Mouse (Mus musculus) mouse trophoblast stem cell (cell line): Measurements from ENCODE around the gene Tgfbr2.

Source experiments
- in situ Hi-C, 2 experiments: fragments of 300-500 bp; cut with MseI, MboI; formaldehyde crosslinking; loops; 2 replicates in 1 of 2; 3 replicates in 1 of 2; pipeline ENCODE4 v1.15.1; 2025

Tgfbr2 gene

DNA sequence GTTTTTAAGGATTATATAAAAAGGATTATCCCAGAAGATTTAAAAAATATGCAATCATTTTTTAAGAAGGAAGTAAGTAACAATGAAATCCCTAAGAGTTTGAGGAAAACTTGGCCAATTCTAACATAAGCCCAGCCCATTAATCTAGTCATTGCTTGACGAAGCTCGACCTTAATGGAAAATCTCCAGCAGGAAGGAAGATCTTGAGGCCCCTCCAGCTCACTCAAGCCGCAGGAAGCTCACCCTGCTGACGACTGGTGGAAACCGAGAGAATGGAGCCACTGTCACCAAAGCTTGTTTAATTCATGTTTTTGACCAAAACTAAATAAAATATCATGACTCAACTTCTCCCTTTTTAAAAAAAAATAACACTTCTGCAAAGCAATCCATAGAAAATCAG is 18.7 kb downstream of the Tgfbr2 start:
- in situ Hi-C loops, result no loop called here

DNA sequence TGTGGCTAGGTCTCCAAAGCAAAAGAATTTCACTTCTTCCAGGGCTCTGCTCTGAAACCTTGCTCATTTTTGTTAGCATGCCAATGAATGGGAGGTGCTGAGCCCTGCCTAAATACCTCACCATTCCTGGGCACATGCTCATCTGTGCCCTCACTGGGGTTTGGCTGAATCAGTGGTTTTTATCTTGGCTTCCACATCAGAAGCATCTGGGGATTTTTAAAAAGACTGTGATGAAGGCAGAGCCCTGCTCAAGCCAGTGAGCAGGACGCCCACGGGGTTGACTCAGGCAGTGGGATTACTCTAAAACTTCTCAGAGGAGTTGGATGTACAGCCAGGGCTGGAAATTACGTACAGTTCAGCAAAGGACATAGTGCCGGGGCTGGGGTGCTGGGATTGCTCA is 22.3 kb downstream of the Tgfbr2 start:
- in situ Hi-C loops, result no loop called here

DNA sequence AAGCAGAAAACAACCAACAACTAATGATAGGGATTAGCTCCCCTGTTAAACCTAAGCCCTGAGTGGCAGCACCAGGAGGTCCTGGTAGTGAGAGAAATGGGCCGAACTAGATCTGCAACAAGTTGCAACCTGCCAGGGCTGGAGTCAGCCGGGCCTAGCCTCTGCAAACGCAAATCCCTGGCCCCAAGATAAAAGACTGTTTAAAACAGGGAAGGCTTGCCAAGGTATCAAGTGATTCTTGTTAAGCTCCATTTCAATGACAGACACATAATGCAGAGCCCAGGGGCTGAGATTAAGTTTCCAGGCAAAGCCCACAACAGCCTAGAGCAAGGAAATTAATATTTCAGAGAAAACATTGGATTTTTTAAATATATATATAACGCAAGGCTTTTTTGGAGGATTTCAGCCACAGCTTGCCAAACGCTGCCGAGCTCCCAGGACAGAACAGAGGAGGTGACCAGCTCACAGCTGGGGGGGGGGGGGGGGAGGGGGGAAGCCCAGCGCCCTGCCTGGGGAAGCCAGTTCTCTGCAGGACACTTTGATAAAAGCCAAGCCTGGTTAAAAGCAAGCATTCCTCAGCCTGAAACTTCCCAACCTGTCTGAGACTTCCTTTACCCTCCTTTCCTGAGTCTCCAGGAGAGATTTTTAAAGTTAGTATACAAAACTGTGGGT is 24.3 kb downstream of the Tgfbr2 start:
- in situ Hi-C loops, result no loop called here

DNA sequence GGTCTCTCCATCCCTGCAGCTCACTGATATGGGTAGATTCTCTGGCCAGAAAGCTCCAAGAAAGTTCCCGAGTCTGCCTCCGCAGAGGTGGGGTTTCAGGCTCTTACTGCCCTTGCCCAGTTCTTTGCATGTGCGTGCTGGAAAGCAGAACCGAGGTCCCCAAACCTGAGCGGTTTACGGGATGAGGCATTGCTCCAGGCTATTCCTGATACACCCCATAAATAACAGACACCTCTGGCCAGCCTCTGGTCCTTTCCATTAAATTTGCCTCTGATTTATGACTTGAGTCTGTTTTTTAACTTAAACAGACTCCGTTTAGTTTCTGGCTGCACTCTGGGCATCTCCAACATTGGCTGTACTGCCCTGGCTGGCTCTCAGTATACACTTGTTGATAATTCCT is 26.4 kb downstream of the Tgfbr2 start:
- in situ Hi-C loops, result no loop called here

DNA sequence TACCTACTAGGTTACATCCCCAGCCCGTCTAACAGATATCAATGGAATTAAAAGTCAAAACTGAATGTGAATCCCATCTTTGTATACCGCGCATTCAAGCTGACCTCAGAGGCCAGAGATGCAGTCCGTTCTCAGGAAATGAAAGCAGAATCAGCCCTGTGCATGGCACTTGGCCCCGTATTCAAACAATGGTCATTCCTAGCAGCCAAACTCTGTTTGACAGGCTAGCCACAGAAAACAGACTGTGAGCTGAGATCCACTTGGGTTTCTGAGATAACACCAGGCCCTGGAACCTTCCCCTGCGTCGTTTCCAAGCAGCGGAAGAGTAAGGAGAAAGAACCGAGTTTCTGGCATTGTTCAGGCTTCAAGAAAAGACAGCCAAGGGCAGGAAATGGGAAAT is 28.9 kb downstream of the Tgfbr2 start:
- in situ Hi-C loops, result no loop called here

DNA sequence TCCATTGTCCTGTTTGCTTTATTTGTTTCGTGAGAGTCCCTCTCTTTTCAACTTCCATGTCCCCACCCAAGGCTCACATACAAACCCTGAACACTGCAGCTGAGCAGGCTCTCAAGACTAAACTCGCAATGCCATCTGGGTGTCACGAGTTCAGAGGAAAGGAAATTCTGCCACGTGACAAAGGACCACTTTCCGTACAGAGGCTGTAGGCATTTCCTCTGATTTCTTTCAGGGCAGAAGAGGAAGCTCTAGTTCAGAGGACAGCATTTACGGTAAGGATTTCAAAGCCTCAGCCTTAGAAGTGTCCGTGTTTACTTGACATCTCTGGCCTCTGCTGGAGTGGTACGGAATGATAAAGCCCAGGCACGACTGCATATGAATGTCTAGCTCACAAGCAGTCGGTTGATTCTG is 29.9 kb downstream of the Tgfbr2 start:
- in situ Hi-C loops, result no loop called here

DNA sequence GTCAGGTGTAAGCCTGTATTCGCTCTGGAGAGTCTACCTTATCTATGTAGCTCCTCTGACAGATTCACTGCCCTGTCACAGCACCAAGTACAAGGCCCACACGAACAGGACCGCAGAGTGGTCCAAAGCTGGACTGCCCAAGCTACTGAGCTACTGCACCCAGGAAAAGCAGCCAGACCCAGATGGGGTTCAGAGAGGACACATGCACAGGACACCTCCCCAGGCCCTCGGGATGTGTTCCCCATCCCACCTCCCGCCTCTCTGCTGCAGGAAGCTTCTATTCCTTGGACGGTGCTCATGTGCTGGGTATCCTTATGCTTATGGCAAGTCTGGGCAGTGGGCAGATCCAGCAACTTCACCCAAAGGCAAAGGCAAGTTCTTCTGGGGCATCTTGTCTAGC is 34.7 kb downstream of the Tgfbr2 start:
- in situ Hi-C loops, result no loop called here

DNA sequence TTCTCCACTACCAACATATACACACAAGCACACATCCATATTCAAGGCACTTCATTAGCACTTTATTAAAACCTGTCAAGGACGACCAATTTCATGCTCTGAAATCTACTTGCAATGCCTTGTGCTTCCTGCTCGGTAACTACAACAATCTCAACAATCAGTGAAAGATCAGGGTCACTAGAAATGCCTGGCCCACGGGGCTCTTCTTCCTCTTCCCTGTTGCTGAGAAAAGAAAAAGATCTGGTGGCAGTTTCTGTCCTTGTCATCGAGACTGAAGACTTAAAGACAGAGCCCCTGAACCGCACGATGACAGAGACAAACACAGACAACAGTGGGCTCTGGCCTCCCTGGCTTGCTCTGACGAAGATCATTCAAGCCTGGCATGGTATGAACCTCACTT is 35.6 kb downstream of the Tgfbr2 start:
- in situ Hi-C loops, result no loop called here

DNA sequence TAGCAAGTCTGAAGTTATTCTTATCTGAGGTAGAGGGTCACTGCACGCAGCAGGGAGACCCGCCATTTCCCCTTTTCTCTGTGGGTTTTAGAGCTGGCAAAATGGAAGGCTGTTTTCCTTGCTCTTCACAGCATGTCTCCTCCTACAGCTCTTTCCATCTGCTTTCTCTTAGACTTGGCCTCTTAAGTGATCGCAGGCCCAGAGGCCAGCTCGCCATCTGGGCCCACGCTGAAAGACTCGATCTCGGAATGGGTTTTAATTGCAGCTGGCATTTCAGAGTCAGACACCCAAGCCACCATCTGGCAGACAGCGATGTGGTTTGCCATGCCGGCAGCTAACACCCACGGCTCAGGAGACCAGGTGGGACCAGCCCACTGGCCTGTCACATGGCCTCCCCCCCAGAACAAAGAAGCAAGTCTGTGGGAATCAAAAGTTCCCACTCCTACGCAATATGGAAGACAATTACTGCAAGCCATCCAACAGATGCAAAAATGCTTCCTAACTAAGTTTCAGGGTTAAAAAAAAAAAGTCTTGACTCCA is 36.5 kb downstream of the Tgfbr2 start:
- in situ Hi-C loops, result no loop called here

DNA sequence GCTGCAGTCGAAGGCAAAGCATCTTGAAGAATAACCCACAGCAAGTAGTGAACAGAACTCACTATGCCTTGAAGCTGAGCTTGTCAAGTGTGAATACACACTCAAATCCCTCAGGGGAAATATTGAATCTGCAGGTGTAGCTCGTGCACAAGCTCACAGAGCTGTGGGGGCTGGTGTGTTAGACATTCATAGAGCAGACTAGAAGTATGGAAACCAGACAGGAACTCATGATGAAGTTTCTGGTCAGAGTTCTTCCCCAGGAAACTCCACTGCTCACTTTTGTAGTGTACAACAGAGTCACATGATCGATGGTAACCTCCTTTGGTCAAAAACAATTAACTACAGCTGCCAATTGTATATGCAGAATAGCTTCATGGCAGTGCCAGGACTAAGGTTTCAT is 37.5 kb downstream of the Tgfbr2 start:
- in situ Hi-C loops, result no loop called here

DNA sequence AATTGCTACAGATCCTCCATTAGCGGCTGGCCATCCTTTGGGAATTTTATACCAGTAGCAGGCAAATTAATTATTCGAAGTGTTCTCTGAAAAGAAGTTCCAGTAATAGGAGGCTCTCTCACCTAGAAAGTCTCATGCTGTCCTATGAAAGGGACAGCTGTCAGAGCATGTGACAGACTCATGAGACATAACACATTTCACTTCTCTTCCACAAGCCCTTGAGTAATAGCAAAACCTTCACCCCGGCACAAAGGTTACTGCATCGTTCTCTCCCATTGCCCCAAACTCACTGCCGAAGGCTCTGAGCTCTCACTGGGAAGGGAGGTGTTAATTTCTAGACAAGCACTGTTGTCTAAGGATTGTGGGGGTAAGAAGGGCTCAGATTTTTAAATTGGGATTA is 38.3 kb downstream of the Tgfbr2 start:
- in situ Hi-C loops, result no loop called here

DNA sequence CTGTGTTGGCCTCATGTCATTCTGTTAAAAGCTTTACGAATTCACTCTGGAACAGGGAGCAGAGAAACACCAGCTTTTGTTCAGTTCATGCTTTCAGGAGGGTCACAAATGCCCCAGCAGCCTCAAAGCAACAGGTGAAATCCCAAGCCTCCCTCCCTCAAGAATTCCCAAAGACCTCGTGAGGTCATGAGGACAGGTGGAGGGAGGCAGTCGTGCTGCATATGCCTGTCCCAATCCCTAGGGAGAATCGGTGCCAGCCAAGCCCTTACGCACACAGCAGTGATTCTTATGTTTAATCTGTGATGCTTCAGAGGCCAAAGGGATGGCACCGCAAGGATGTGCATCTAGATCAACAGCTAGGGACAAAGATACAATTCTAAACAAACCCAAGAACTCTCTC is 39.0 kb downstream of the Tgfbr2 start:
- in situ Hi-C loops, result no loop called here

DNA sequence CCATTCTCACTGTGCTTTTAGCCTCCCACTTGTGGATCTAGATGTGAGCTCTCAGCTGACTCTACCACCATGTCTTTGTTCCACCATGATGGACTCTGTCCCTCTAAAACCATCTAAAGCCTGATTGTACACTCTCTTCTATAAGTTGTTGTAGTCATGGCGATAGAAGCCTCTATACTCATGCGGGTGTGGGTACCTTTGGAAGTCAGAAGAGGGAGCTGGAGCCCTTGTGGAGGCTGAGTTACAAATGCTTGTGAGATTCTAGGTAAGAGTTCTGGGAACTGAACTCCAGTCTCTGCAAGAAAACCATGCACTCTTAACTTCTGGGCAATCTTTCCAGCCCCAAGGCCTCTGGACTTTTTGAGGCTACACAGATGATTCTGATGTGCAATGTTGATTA is 40.7 kb downstream of the Tgfbr2 start:
- in situ Hi-C loops, result no loop called here

DNA sequence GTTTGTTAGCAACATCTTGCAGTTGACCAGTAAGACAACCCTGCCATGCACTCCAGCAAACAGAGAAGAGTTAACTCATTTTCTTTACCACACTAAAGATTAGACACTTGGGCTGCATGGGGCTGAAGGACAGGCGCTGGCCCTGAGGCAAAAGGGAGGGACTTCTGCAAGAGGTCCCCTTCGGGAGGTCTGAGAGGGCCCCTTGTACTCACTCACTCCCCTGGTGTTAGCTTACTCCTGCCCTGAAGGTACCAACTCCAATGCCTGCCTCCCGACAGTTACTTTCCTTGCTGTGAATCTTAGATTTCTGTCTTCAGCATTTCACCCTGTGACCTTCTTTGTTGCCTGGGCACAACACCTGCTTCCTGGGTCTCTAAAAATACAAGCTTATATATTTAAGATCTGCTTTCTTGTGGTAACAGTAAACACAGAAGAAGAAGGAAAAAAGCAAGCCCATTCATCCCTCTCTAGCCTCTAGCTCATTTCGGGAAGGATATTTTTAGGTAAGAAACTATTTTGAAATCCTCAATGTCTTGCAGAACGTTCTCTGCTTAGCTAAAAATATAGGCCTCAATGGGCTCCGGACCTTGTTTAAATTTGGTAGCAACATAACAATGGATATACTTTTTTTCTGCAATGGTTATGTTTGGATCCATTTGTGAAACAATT is 41.7 kb downstream of the Tgfbr2 start:
- in situ Hi-C loops, result no loop called here

DNA sequence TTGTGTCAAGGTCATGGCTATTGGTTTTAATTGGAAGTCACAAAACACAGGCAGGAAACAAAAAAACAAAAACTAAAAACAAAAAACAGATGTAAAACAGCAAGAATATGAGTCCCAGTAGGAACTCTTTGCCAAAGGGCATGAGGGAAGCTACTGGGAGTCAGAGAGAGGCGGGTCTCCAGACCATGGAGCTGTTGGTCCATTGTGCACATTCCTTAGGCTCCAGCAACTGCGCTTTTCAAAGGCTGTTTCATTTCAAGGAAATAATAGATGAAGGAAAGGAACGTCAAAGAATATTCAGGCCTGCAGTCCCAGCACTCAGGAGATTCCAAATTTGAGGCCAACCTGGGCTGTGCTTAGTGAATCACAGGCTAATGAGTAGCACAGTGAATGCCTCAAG is 46.3 kb downstream of the Tgfbr2 start:
- in situ Hi-C loops, result no loop called here

DNA sequence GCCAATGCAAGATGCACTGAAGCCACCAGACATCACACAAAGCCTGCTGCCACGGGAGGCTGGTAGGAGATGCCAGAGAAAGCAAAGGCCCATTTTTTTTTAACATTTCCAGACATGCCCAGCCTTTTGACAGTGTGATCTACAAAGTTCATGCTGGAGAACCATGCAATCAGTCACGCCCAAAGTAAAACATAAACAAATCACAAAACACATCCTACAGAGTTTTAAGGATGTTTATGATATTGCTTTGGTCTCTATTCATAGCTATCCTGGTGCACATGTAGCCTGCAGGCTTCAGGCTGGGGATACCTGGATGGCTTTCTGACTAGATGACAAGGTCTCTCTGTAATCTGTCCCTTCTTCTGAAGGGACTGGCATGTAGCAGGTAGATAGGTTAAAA is 46.8 kb downstream of the Tgfbr2 start:
- in situ Hi-C loops, result no loop called here

DNA sequence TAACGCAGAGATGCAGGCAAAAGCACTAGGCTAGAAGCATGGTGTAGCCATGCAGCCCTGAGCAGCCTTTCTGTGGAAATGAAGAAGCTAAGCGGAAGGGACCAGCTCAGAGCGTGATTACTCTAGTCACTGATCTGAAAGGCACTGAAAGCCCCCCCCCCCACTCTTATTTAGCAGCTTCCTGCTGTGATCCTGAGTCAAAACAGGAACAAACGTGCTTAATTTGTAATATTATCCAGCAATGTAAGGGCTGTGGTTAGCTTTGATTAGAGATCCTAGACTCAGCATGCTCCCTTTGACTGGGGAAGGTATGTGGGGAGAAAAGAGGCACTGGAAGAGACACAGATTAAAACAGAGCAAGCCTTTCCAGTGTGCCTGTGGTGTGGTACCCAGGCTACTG is 48.7 kb downstream of the Tgfbr2 start:
- in situ Hi-C loops, result no loop called here

DNA sequence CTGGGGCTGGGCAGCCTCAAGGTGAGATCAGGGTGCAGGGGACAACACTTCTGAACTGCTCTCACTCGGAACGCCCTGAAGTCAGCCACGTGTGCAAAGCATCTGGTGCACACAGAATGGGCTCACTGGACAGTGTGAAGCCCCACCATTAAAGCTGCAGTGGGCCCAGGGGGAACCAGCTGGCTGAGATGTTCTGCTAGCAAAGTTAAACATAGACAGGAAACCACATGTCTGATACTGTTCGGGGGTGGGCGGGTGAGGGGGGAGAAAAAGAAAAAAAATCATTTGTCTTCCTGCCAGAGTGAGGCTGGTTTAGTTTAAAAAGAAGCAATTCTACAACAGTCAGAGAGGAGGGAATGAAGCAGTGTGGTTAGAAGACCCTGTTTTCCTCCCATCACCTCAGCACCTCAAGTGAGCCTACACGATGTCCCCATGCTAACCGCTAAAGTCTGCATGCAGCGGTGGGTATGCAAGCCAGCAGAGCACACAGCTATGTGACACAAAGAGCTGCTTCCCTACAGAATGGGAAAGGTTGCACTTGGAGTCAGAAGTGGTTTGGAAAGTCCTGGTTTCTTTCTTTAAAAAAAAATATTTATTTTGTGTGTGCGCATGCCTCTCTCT is 52.1 kb downstream of the Tgfbr2 start:
- in situ Hi-C loops, result no loop called here

DNA sequence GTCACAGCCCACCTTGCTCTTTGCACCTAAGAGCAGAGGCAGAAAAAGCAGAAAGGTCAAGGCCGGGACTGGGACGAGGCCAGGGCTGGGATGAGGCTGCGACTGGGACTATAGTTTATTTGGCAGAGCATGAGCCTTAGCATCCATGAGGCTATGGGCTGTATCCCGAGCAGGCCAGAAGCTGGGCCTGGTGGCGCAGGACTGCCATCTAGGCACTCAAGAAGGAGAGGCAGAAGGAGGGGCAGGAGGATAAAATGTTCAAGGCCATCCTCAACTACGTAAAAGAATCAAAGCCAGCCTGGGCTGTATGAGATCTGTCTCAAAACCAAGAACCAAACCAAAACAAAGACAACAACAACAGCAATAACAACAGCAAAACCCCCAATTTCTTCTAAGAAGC is 52.6 kb downstream of the Tgfbr2 start:
- in situ Hi-C loops, result no loop called here

DNA sequence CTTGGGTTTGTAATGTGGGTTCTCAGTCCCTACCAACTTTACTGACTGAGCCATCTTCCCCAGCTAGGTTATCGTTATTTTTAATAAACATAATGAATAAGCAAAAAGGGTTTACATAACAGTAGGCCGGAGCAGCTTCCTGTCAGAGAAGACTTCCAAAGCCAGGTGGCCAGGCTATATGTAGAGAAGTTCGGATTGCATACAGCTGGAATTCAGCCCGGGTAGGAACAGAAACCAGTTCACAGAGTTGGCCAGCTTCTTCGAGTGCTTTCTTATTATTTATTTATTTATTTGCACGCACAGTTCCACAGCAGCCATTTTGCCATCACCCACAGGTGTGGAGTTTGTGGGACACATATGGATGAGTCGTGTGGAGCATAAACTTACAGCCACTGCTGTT is 53.7 kb downstream of the Tgfbr2 start:
- in situ Hi-C loops, result no loop called here

DNA sequence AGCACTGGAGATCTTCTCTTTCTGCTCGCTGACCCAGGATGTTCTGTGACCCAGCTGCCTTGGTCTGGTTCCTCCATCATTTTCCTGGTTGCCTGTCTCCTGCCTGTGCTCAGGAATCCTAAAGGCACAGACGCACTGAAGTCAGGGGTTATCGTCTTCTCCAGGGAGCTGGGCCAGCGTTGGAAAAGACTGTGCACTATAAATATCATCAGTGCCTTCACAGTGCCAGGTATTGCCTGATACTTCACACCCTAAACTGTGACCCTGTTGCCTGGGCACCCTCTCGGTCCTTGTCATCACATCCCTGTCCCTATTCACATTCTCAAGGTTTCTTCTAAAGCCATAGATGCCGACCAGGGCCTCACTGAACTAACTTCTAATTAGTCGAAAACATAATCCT is 55.2 kb downstream of the Tgfbr2 start:
- in situ Hi-C loops, result no loop called here

DNA sequence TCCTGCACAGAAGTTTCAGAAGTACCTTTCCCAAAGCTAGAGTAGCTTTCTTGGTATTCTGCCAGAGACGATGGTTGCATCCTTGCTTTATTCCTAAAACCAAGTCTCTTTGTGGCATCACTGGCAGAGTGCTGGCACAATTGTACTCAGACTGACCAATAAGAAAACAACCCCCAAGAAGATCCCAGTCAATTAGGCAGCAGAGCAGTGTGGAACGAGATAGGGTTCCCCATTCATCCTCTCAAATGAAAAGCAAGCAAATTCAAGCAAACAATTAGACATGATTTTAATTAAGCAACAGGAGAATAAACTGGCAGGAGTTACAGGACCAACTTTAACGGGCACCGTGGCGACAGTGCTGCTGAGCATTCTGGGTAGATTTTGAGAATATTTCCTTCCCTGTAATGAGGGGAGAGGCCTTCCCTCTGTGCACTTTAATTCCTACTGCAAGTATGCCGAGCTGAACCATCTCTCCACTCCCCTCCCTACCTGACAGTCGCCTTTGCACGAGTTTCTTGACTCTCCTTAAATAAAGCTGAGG is 56.8 kb downstream of the Tgfbr2 start:
- in situ Hi-C loops, result no loop called here

DNA sequence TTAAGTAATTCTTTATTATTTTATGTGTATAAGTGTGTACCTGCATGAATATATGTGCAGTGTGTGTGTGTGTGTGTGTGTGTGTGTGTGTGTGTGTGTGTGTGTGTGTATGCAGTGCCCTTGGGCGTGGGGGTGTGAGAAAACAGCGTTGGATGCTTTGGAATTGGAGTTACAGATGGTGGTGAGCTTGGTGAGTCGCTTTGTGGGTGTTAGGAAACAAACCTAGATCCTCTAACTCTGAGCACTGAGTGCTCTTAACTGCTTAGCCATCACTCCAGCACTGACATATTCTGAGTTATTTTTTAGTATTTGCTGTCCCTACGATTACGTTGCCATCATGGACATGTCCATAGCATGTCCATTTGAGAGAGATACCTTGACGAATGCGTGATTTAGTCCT is 59.3 kb downstream of the Tgfbr2 start:
- in situ Hi-C loops, result no loop called here
